9 mouse cellular contexts compared by ENCODE assay signal in genomic region chr4:136088971-136089747, GRCm38 (mm10). TPM values are rescaled to one million over a fixed set of nuclear protein-coding genes. Genes with fewer than 3 reads are reported as not detected.
DNase-seq lines count a peak whose midpoint lies in the region; ATAC-seq lines count a peak whose summit lies in the region.
"Had no signal": no experiment of that assay in that cellular context is flagged by ENCODE, and none has a peak within 500 bp of the region (broad histone marks: within the 10 kb centered on the region; RNA-seq: fewer than 3 reads in every experiment).

No protein-coding gene starts in this region.

- H3K27me3 ChIP-seq in kidney, embryonic 15.5 days: no peaks in the 10 kb centered on the region
- no peaks in the 10 kb centered on the region for H3K27me3 ChIP-seq in embryonic facial prominence, embryonic 13.5 days

- H3K9me3 ChIP-seq in kidney, embryonic 15.5 days (replicated peaks): peaks cover 2% of the 10 kb centered on the region; the same call in 1 of the 2 replicates
- 0 out of 2 replicates have a peak, but pooled peaks cover 4% of the 10 kb centered on the region for H3K9me3 ChIP-seq in embryonic facial prominence, embryonic 13.5 days

- no peak for ATAC-seq in kidney, embryonic 15.5 days (replicated peaks; ENCODE audit: low FRiP score)
- no peak for ATAC-seq in embryonic facial prominence, embryonic 13.5 days (ENCODE audit: insufficient number of reproducible peaks, insufficient read depth, low FRiP score, low TSS enrichment, low read depth)
- ATAC-seq in megakaryocyte-erythroid progenitor cell, adult 5-6 weeks (replicated peaks; ENCODE audit: low FRiP score, low TSS enrichment, poor library complexity, severe bottlenecking): no peak

- H3K4me1 ChIP-seq in kidney, embryonic 15.5 days: peaks cover 21% of the 10 kb centered on the region
- H3K4me1 ChIP-seq in embryonic facial prominence, embryonic 13.5 days: peaks cover 15% of the 10 kb centered on the region

- 52% methylated on average over 16 of the region's 16 CpGs for WGBS in kidney, embryonic 15.5 days
- 36% methylated on average over 16 of the region's 16 CpGs for WGBS in embryonic facial prominence, embryonic 13.5 days

- DNase-seq in kidney, postnatal 25 days: no peak
- DNase-seq in ES-CJ7 (ENCODE audit: low read depth, low spot score): peak; percentile 91
- peak; percentile 87 to 90 for DNase-seq in spleen, postnatal 36 days (ENCODE audit: low spot score in 2 of 2)
- DNase-seq in cerebellum, postnatal 36 days: no peak
- DNase-seq: gastrocnemius, postnatal 10 days; right cerebral cortex, postnatal 14 days had no signal

- H3K4me2 ChIP-seq in kidney, embryonic 15.5 days: no peak overlapping the region
- no peak overlapping the region for H3K4me2 ChIP-seq in embryonic facial prominence, embryonic 13.5 days

- no peaks in the 10 kb centered on the region for H3K36me3 ChIP-seq in kidney, embryonic 15.5 days
- H3K36me3 ChIP-seq in embryonic facial prominence, embryonic 13.5 days: no peaks in the 10 kb centered on the region

- no peak overlapping the region for H3K9ac ChIP-seq in kidney, embryonic 15.5 days
- 0 out of 2 replicates have a peak overlapping the region, but pooled peaks have one; percentile 16 for H3K9ac ChIP-seq in embryonic facial prominence, embryonic 13.5 days

- peak overlapping the region; percentile 73 for H3K27ac ChIP-seq in kidney, embryonic 15.5 days
- peak overlapping the region; percentile 57 for H3K27ac ChIP-seq in embryonic facial prominence, embryonic 13.5 days

- H3K4me3 ChIP-seq in kidney, embryonic 15.5 days (replicated peaks): no peak overlapping the region
- no peak overlapping the region for H3K4me3 ChIP-seq in embryonic facial prominence, embryonic 13.5 days

RNA-seq across cellular contexts. Expression of gene Rpl11, which starts 35.9 kb away (rescaled TPM):
- polyA plus RNA-seq in kidney, embryonic 15.5 days (2015; fragmentation: Nextera tagmentation; extraction: Ambion mirVana): 483 and 529 TPM in 2 replicates
- polyA plus RNA-seq in embryonic facial prominence, embryonic 13.5 days (2015; fragmentation: Nextera tagmentation; extraction: Ambion mirVana): 447 and 551 TPM in 2 replicates
- 1,812 and 1,837 TPM in 2 replicates for total RNA-seq in megakaryocyte-erythroid progenitor cell, adult 5-6 weeks (2014; fragmentation: Nextera tagmentation)
- 1,215 and 1,345 TPM in 2 replicates for total RNA-seq in megakaryocyte-erythroid progenitor cell, adult 5-6 weeks (2017)

RNA-seq across cellular contexts. Expression of gene Id3, which starts 54.1 kb away (rescaled TPM):
- 862 and 905 TPM in 2 replicates for polyA plus RNA-seq in kidney, embryonic 15.5 days (2015; fragmentation: Nextera tagmentation; extraction: Ambion mirVana)
- polyA plus RNA-seq in embryonic facial prominence, embryonic 13.5 days (2015; fragmentation: Nextera tagmentation; extraction: Ambion mirVana): 540 and 613 TPM in 2 replicates
- 1.5 and 7.8 TPM in 2 replicates for total RNA-seq in megakaryocyte-erythroid progenitor cell, adult 5-6 weeks (2014; fragmentation: Nextera tagmentation)
- 1.9 and 3.1 TPM in 2 replicates for total RNA-seq in megakaryocyte-erythroid progenitor cell, adult 5-6 weeks (2017)

Comparison
In these comparisons a context has a peak if more than half of its experiments do, and no peak if none do; other contexts are left out.
1. DNase-seq: peak in ES-CJ7 (single experiment) and spleen, postnatal 36 days (2 of 2); none in kidney, postnatal 25 days (0 of 2) and cerebellum, postnatal 36 days (0 of 2).